Mouse (Mus musculus): ENCODE data around the gene Rgs4.

DNA sequence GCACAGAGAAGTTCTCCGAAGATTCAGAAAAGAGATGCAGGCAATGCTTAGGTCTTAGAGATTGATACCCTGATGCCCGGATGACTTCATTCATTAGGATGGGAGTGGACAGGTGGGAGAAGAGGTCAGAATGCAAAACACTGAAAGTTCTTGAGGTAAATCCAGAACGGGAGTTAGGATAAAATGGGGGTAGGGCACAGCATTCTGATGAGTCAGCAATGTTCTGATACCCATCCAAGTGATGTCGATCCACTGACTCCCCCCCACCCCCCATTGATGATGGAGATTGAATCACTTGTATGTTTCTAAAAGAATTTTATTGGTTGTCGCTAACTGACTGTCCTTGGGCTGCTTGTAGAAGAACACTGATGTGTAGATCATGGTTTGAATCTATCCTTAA lies 45.0 kb upstream of the Rgs4 start:
- TF ChIP-seq TAL1 (IDR thresholded peaks at IDR 0.05; ENCODE audit: low read length): no peak
- TF ChIP-seq GATA1 (IDR thresholded peaks at IDR 0.05; ENCODE audit: low read length): no peak
